Comparison of ENCODE assay signal across 9 mouse cellular contexts in the genomic region with DNA sequence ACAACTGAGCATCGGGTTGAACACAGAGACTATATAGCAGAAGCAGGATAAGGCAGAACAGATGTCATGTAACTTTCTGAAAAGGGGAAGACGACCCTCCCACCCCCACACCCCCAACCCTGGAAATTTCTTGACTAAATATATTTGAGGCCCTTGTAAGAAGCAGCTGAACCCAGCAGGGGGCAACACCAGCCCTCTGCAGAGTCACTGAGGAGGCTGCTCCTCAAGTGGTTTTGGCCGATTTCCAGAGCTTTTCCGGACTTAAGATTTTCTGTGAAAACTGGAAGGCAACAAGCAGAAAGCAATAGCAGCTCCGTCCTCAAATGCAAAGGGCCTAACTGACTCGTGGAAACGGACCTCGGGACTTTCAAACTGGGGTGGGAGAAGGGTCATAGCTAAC. TPM values are rescaled to one million over a fixed set of nuclear protein-coding genes. Genes with fewer than 3 reads are reported as not detected.
DNase-seq lines count a peak whose midpoint lies in the region; ATAC-seq and TF ChIP-seq lines count a peak whose summit lies in the region.
"Had no signal": no experiment of that assay in that cellular context is flagged by ENCODE, and none has a peak within 500 bp of the region (broad histone marks: within the 10 kb centered on the region; RNA-seq: fewer than 3 reads in every experiment).

No protein-coding gene starts in this region.

- H3K9me3 ChIP-seq in CH12.LX (replicated peaks; ENCODE audit: low read length) = no peaks in the 10 kb centered on the region
- no peaks in the 10 kb centered on the region for H3K9me3 ChIP-seq in limb, embryonic 12.5 days
- H3K9me3 ChIP-seq in neural tube, embryonic 15.5 days (replicated peaks) = no peaks in the 10 kb centered on the region
- H3K9me3 ChIP-seq: midbrain, embryonic 12.5 days had no signal

- no peak for ATAC-seq in limb, embryonic 12.5 days (ENCODE audit: insufficient number of reproducible peaks, insufficient read depth, low FRiP score, low TSS enrichment, low read depth)
- ATAC-seq in neural tube, embryonic 15.5 days (ENCODE audit: low FRiP score) = no peak

- no peak for TF ChIP-seq EP300 in CH12.LX (IDR thresholded peaks at IDR 0.05; ENCODE audit: low read length)

- in situ Hi-C loops in CH12.LX (cut with MboI; ENCODE audit: low pct_ligation_motif_present, low pct_unique_long_range_greater_than_20kb, low sequenced_read_pairs) = no loop called here

- H3K4me1 ChIP-seq in CH12.LX (ENCODE audit: control insufficient read depth in 1 of 2, insufficient read depth in 2 of 2) = peaks cover 0 to 2% of the 10 kb centered on the region in 2 experiments; a peak in 1 of 4 replicates
- peaks cover 2% of the 10 kb centered on the region; the same call in 1 of the 2 replicates for H3K4me1 ChIP-seq in cortical plate, adult 2 months (ENCODE audit: control insufficient read depth, insufficient read depth, low read length)
- no peaks in the 10 kb centered on the region for H3K4me1 ChIP-seq in limb, embryonic 12.5 days (replicated peaks)
- no peaks in the 10 kb centered on the region for H3K4me1 ChIP-seq in neural tube, embryonic 15.5 days
- H3K4me1 ChIP-seq: midbrain, embryonic 12.5 days had no signal

- no peaks in the 10 kb centered on the region for H3K36me3 ChIP-seq in CH12.LX (replicated peaks in 1 of 2; ENCODE audit: control insufficient read depth in 1 of 2, insufficient read depth in 1 of 2, low read length in 1 of 2)
- no peaks in the 10 kb centered on the region for H3K36me3 ChIP-seq in limb, embryonic 12.5 days
- no peaks in the 10 kb centered on the region for H3K36me3 ChIP-seq in neural tube, embryonic 15.5 days
- H3K36me3 ChIP-seq: midbrain, embryonic 12.5 days had no signal

- peak; percentile 46 for TF ChIP-seq CTCF in gastrocnemius, adult 2 months (IDR thresholded peaks at IDR 0.05)
- TF ChIP-seq CTCF in CH12.LX (conservative IDR thresholded peaks at IDR 0.05 in 1 of 2, IDR thresholded peaks at IDR 0.05 in 1 of 2; ENCODE audit: low read depth in 2 of 2, low read length in 2 of 2) = peak in 1 of 2 experiments; percentile 76; a peak in 2 of 4 replicates
- TF ChIP-seq CTCF in cortical plate, adult 2 months (IDR thresholded peaks at IDR 0.05; ENCODE audit: extremely low read depth, insufficient read depth, low read length) = peak; percentile 31; the same call in 1 of the 2 replicates

- H3K4me2 ChIP-seq in CH12.LX (ENCODE audit: insufficient read depth, low read depth, poor library complexity, severe bottlenecking) = peak overlapping the region; percentile 97
- H3K4me2 ChIP-seq in limb, embryonic 12.5 days = peak overlapping the region; percentile 39
- peak overlapping the region; percentile 31 for H3K4me2 ChIP-seq in neural tube, embryonic 15.5 days
- H3K4me2 ChIP-seq: midbrain, embryonic 12.5 days had no signal

- no peak overlapping the region for H3K4me3 ChIP-seq in gastrocnemius, adult 2 months
- peak overlapping the region in 1 of 3 experiments; percentile 38 for H3K4me3 ChIP-seq in CH12.LX (replicated peaks in 1 of 3; ENCODE audit: low read depth in 2 of 3, low read length in 2 of 3, poor library complexity in 1 of 3)
- H3K4me3 ChIP-seq in cortical plate, adult 2 months (ENCODE audit: insufficient read depth, low read length) = 0 out of 2 replicates have a peak overlapping the region, but pooled peaks have one; percentile 26
- no peak overlapping the region for H3K4me3 ChIP-seq in limb, embryonic 12.5 days (replicated peaks)
- H3K4me3 ChIP-seq in neural tube, embryonic 15.5 days (replicated peaks) = no peak overlapping the region
- H3K4me3 ChIP-seq: midbrain, embryonic 12.5 days had no signal

- peak; percentile 71 for TF ChIP-seq RAD21 in CH12.LX (IDR thresholded peaks at IDR 0.05; ENCODE audit: low read depth, low read length)

- H3K79me2 ChIP-seq in CH12.LX (replicated peaks; ENCODE audit: control insufficient read depth, extremely low read depth, insufficient read depth, poor library complexity, severe bottlenecking) = no peaks in the 10 kb centered on the region

- 34% methylated on average over 8 of the region's 8 CpGs for WGBS in limb, embryonic 12.5 days
- WGBS in neural tube, embryonic 15.5 days = 52% methylated on average over 8 of the region's 8 CpGs

- dilution Hi-C loops in CH12.LX (cut with MboI; ENCODE audit: extremely low pct_ligation_motif_present, extremely low pct_unique_long_range_greater_than_20kb, low sequenced_read_pairs) = no loop called here

- TF ChIP-seq POLR2A in CH12.LX (IDR thresholded peaks at IDR 0.05; ENCODE audit: low read depth, low read length) = no peak
- TF ChIP-seq POLR2A in cortical plate, adult 2 months (IDR thresholded peaks at IDR 0.05; ENCODE audit: extremely low read depth, insufficient read depth, low read length) = no peak

- no peak overlapping the region for H3K27ac ChIP-seq in gastrocnemius, adult 2 months
- no peak overlapping the region for H3K27ac ChIP-seq in CH12.LX (ENCODE audit: insufficient read depth, low read depth)
- no peak overlapping the region for H3K27ac ChIP-seq in cortical plate, adult 2 months (ENCODE audit: insufficient read depth, low read length)
- no peak overlapping the region for H3K27ac ChIP-seq in limb, embryonic 12.5 days
- H3K27ac ChIP-seq in neural tube, embryonic 15.5 days (replicated peaks) = no peak overlapping the region
- H3K27ac ChIP-seq: midbrain, embryonic 12.5 days had no signal

- peak; percentile 34 for DNase-seq in gastrocnemius, adult 2 months
- DNase-seq in gastrocnemius, adult 8-10 months (ENCODE audit: low spot score in 2 of 2) = no peak
- DNase-seq in CH12.LX (ENCODE audit: extremely low read depth) = peak; percentile 29
- peak; percentile 16 to 46 for DNase-seq in heart, postnatal 36 days
- no peak for DNase-seq in cerebellum, adult 11-12 months

- intact Hi-C loops in gastrocnemius, adult 2 months (cut with DNase I) = no loop called here
- intact Hi-C loops in heart, postnatal 36 days (cut with DNase I) = no loop called here

- H3K27me3 ChIP-seq in CH12.LX (replicated peaks) = no peaks in the 10 kb centered on the region
- H3K27me3 ChIP-seq in limb, embryonic 12.5 days = no peaks in the 10 kb centered on the region
- no peaks in the 10 kb centered on the region for H3K27me3 ChIP-seq in neural tube, embryonic 15.5 days (replicated peaks)
- H3K27me3 ChIP-seq: midbrain, embryonic 12.5 days had no signal

- H3K9ac ChIP-seq in CH12.LX (ENCODE audit: insufficient read depth, low read depth) = peak overlapping the region; percentile 69
- H3K9ac ChIP-seq in limb, embryonic 12.5 days (replicated peaks) = no peak overlapping the region
- H3K9ac ChIP-seq in neural tube, embryonic 15.5 days (replicated peaks) = no peak overlapping the region
- H3K9ac ChIP-seq: midbrain, embryonic 12.5 days had no signal

RNA-seq across cellular contexts. Expression of gene Sult6b1, which starts 11.4 kb away (rescaled TPM):
- not detected for total RNA-seq in gastrocnemius, adult 2 months (2021)
- not detected for total RNA-seq in gastrocnemius, adult 8-10 months (2022)
- total RNA-seq in CH12.LX (2012; rRNA removed) = 0.08 TPM in 1 of 2 replicates, not detected in the other
- total RNA-seq in CH12.LX (2014; rRNA removed) = 0.46 TPM in 1 of 2 replicates, not detected in the other
- 0.19 and 0.34 TPM in 2 replicates for polyA plus RNA-seq in CH12.LX (2012; ENCODE audit: insufficient read length, low read depth)
- polyA plus RNA-seq in cortical plate, adult 2 months (2012; rRNA removed) = 0.19 TPM in 1 of 2 replicates, not detected in the other
- not detected for total RNA-seq in heart, postnatal 36 days (2021)
- 0.10 TPM in 1 of 2 replicates, not detected in the other for polyA plus RNA-seq in limb, embryonic 12.5 days (2016; fragmentation: Nextera tagmentation; extraction: Ambion mirVana)
- polyA plus RNA-seq in neural tube, embryonic 15.5 days (2015; fragmentation: Nextera tagmentation; extraction: Ambion mirVana) = 0.13 TPM in 1 of 2 replicates, not detected in the other

RNA-seq across cellular contexts. Expression of gene Eif2ak2, which starts 13.0 kb away (rescaled TPM):
- 1 to 10 TPM; 3.6 to 4.0 TPM for total RNA-seq in gastrocnemius, adult 2 months (2021)
- 1 to 10 TPM; 2.7 to 3.8 (median 3.3) TPM for total RNA-seq in gastrocnemius, adult 8-10 months (2022)
- 9.8 and 11.6 TPM in 2 replicates for total RNA-seq in CH12.LX (2012; rRNA removed)
- total RNA-seq in CH12.LX (2014; rRNA removed) = 13.6 and 15.6 TPM in 2 replicates
- 25.0 and 27.4 TPM in 2 replicates for polyA plus RNA-seq in CH12.LX (2012; ENCODE audit: insufficient read length, low read depth)
- 2.4 and 2.9 TPM in 2 replicates for polyA plus RNA-seq in cortical plate, adult 2 months (2012; rRNA removed)
- 10 to 100 TPM; 10.2 to 10.7 TPM for total RNA-seq in heart, postnatal 36 days (2021)
- 16.1 TPM in 2 replicates for polyA plus RNA-seq in limb, embryonic 12.5 days (2016; fragmentation: Nextera tagmentation; extraction: Ambion mirVana)
- 3.6 and 6.0 TPM in 2 replicates for polyA plus RNA-seq in neural tube, embryonic 15.5 days (2015; fragmentation: Nextera tagmentation; extraction: Ambion mirVana)

RNA-seq across cellular contexts. Expression of gene Cebpzos, which starts 20.9 kb away (rescaled TPM):
- total RNA-seq in gastrocnemius, adult 2 months (2021) = 10 to 100 TPM; 36.5 to 48.7 TPM
- 10 to 100 TPM; 34.6 to 42.7 (median 37.3) TPM for total RNA-seq in gastrocnemius, adult 8-10 months (2022)
- total RNA-seq in CH12.LX (2012; rRNA removed) (27.8 and 29.9 TPM in 2 replicates), CH12.LX (2014; rRNA removed) (62.0 and 63.7 TPM in 2 replicates)
- polyA plus RNA-seq in CH12.LX (2012; ENCODE audit: insufficient read length, low read depth) = 25.9 and 34.8 TPM in 2 replicates
- 41.0 and 41.7 TPM in 2 replicates for polyA plus RNA-seq in cortical plate, adult 2 months (2012; rRNA removed)
- total RNA-seq in heart, postnatal 36 days (2021) = 10 to 100 TPM; 55.3 to 59.9 TPM
- polyA plus RNA-seq in limb, embryonic 12.5 days (2016; fragmentation: Nextera tagmentation; extraction: Ambion mirVana) = 106 and 107 TPM in 2 replicates
- polyA plus RNA-seq in neural tube, embryonic 15.5 days (2015; fragmentation: Nextera tagmentation; extraction: Ambion mirVana) = 113 and 125 TPM in 2 replicates

RNA-seq across cellular contexts. Expression of gene Cebpz, which starts 41.5 kb away (rescaled TPM):
- total RNA-seq in gastrocnemius, adult 2 months (2021) = 10 to 100 TPM; 26.2 to 27.5 TPM
- 10 to 100 TPM; 22.7 to 28.6 (median 24.2) TPM for total RNA-seq in gastrocnemius, adult 8-10 months (2022)
- total RNA-seq in CH12.LX (2012; rRNA removed) (43.3 and 60.3 TPM in 2 replicates), CH12.LX (2014; rRNA removed) (61.2 and 71.5 TPM in 2 replicates)
- 70.1 and 86.7 TPM in 2 replicates for polyA plus RNA-seq in CH12.LX (2012; ENCODE audit: insufficient read length, low read depth)
- 20.8 and 22.2 TPM in 2 replicates for polyA plus RNA-seq in cortical plate, adult 2 months (2012; rRNA removed)
- 10 to 100 TPM; 20.7 to 25.2 TPM for total RNA-seq in heart, postnatal 36 days (2021)
- 70.8 and 73.4 TPM in 2 replicates for polyA plus RNA-seq in limb, embryonic 12.5 days (2016; fragmentation: Nextera tagmentation; extraction: Ambion mirVana)
- polyA plus RNA-seq in neural tube, embryonic 15.5 days (2015; fragmentation: Nextera tagmentation; extraction: Ambion mirVana) = 38.7 and 46.5 TPM in 2 replicates

RNA-seq across cellular contexts. Expression of gene Ndufaf7, which starts 41.5 kb away (rescaled TPM):
- total RNA-seq in gastrocnemius, adult 2 months (2021) = 10 to 100 TPM; 22.0 to 31.8 TPM
- total RNA-seq in gastrocnemius, adult 8-10 months (2022) = 10 to 100 TPM; 25.6 to 32.1 (median 28.7) TPM
- total RNA-seq in CH12.LX (2012; rRNA removed) (41.7 and 46.7 TPM in 2 replicates), CH12.LX (2014; rRNA removed) (42.4 and 50.2 TPM in 2 replicates)
- polyA plus RNA-seq in CH12.LX (2012; ENCODE audit: insufficient read length, low read depth) = 54.1 and 68.4 TPM in 2 replicates
- 50.6 and 58.1 TPM in 2 replicates for polyA plus RNA-seq in cortical plate, adult 2 months (2012; rRNA removed)
- total RNA-seq in heart, postnatal 36 days (2021) = 10 to 100 TPM; 47.9 to 58.1 TPM
- polyA plus RNA-seq in limb, embryonic 12.5 days (2016; fragmentation: Nextera tagmentation; extraction: Ambion mirVana) = 50.7 and 59.4 TPM in 2 replicates
- 67.0 and 68.2 TPM in 2 replicates for polyA plus RNA-seq in neural tube, embryonic 15.5 days (2015; fragmentation: Nextera tagmentation; extraction: Ambion mirVana)

Comparison
In these comparisons a context has a peak if more than half of its experiments do, and no peak if none do; other contexts are left out.
1. DNase-seq: peak in gastrocnemius, adult 2 months (single experiment), CH12.LX (single experiment) and heart, postnatal 36 days (2 of 2); none in gastrocnemius, adult 8-10 months (0 of 2) and cerebellum, adult 11-12 months (single experiment).
2. H3K4me2 ChIP-seq: peak in every context shown above with its lines; median percentile 97 in CH12.LX; 39 in limb, embryonic 12.5 days; 31 in neural tube, embryonic 15.5 days.